Mouse (Mus musculus): ENCODE results near the gene Trmt1. TPM values are rescaled to one million over a fixed set of nuclear protein-coding genes. Genes with fewer than 3 reads are reported as not detected.

The Trmt1 gene
- polyA plus RNA-seq (2015; fragmentation: Nextera tagmentation; extraction: Ambion mirVana), result 63.3 and 66.7 TPM in 2 replicates

DNA sequence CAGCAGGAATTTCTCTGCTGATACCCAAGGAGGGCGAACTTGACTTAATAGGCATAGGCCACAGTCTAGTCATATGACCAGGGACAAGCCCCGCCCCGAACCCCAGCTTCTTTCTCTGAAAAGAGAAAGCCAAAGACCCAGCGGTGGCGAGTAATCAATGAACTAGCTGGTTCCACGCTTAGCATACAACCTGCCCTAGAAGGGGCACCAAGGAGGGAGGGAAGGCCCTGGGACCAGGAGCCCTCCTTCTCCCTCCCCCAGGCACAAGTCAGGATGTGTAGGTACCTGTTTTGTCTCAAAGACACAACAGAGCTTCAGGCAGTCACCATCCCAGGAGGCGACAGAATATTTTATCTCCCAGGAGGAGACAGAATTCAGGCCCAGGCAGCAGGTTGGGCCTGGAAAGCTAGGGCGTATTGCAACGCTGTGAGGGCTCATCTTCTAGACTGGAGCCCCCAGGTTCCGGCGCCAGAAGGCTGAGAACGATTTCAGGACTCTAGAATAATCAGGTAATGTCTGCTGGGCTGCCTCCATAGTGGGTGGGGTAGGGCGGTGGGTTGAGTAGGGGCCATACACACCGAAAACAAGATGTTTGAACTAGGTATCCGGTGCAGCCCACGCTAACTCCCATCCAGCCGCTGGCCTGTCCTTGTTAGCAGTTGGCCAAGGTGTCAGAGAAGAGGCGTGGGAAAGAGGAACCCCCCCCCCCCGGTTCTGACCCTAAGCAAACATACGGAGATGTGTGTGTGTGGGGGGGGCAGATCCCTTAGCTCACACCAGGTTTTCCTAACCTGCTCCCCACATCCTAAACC lies at the start of gene Trmt1:
TSS of gene Trmt1 (plus strand) at position 117 of the 812 bp plus-strand sequence.
- Histone ChIP-seq H3K9ac (peak within 1 kb of the TSS; percentile 97), H3K27me3 (replicated peaks) (no peaks in the 10 kb centered on the region), H3K27ac (peak within 1 kb of the TSS; percentile 88), H3K9me3 (no peaks in the 10 kb centered on the region), H3K4me1 (peaks cover 46% of the 10 kb centered on the region), H3K4me3 (peak within 1 kb of the TSS; percentile 86), H3K36me3 (replicated peaks) (no peaks in the 10 kb centered on the region), H3K4me2 (peak within 1 kb of the TSS; percentile 89)
- 7% methylated on average over 20 of the region's 20 CpGs for WGBS
- ATAC-seq (replicated peaks), result 0 out of 2 replicates have a peak, but pooled peaks have one; percentile 18

DNA sequence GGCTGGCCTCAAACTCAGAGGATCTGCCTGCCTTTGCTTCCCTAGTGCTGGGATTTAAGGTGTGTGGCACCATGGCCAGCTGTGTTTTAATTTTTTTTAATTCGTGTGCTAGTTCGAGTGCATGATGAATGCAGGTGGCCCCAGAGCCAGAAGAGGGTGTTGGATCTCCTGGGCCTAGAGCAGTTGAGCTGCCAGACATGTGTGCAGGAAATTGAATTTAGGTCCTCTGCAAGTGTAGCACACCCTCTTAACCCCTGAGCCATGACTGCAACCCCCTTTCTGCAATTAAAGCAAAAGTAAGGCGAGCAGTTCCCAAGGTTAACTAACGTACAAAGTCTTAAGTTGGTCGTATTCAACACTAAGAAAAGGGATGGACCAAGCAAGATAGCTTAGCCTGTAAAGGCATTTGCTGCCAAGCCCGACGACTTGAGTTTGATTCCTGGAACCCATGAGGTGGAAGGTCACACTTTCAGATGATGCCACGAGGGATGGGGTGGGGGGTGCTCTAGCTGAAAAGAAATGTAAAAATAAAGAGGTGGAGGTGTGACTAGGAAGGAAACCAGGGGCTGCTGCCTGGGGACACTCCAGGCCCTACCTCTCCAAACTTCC lies 48.1 kb upstream of the Trmt1 start:
- Histone ChIP-seq H3K27ac (peak overlapping the region; percentile 89), H3K27me3 (replicated peaks) (no peaks in the 10 kb centered on the region), H3K4me2 (peak overlapping the region; percentile 72), H3K36me3 (replicated peaks) (peaks cover 3% of the 10 kb centered on the region; the same call in 1 of the 2 replicates), H3K4me1 (peaks cover 27% of the 10 kb centered on the region), H3K4me3 (peak overlapping the region; percentile 48), H3K9me3 (no peaks in the 10 kb centered on the region), H3K9ac (peak overlapping the region; percentile 61)
- no peak for ATAC-seq (replicated peaks)
- 43% methylated on average over 8 of the region's 8 CpGs for WGBS

- Histone ChIP-seq H3K4me3 (peak overlapping the region; percentile 48), H3K36me3 (replicated peaks) (peaks cover 2% of the 10 kb centered on the region; the same call in 1 of the 2 replicates), H3K4me1 (peaks cover 27% of the 10 kb centered on the region), H3K4me2 (peak overlapping the region; percentile 72), H3K27ac (peak overlapping the region; percentile 89), H3K9me3 (no peaks in the 10 kb centered on the region), H3K27me3 (replicated peaks) (no peaks in the 10 kb centered on the region), H3K9ac (peak overlapping the region; percentile 61)
- under 1% methylated on average over 33 of the region's 52 CpGs for WGBS
- ATAC-seq (replicated peaks), result peak; percentile 27
These were observed 47.4 kb upstream of the Trmt1 start for GRCm38 (mm10) chr8:84638555-84639161.

DNA sequence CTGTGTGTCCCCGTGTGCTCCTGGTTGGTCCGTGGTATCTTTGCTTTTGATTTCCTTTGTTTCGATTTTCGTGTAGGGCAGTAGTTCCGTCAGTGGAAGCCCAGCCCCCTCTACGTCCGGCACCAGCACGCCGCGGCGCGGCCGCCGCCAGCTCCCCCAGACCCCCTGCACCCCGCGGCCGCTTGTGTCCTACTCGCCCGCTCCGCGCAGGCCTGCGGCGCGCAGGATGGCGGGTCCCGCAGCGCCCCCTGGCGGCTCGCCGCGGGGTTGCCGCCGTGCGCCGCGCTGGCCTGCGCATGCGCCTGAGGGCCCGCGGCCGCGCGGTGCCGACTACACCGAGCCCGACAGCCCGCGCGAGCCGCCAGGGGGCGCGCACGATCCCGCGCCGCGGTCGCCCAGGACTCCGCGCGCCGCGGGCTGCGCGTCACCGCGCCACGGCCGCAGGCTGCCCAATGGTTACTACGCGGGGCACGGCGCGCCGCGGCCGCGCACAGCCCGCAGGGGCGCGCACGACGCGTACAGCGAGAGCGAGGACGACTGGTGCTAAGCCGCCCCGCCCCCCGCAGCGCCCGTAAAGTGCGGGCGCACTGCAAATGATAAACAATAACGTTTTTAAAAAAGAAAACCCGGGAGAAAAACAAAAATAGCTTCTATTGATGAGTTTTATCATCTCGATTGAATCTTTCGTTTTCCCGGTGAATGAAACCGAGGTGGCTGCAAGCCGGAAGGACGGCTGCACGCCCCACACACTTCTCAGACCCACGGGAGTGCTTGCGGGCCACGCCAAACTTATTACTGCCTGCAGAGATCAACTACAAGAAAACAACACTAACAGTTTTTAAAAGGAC lies 46.7 kb upstream of the Trmt1 start:
- Histone ChIP-seq H3K4me3 (peak overlapping the region; percentile 48), H3K27me3 (replicated peaks) (no peaks in the 10 kb centered on the region), H3K27ac (peak overlapping the region; percentile 89), H3K9ac (peak overlapping the region; percentile 61), H3K4me1 (peaks cover 25% of the 10 kb centered on the region), H3K36me3 (replicated peaks) (no peaks in the 10 kb centered on the region), H3K9me3 (no peaks in the 10 kb centered on the region), H3K4me2 (peak overlapping the region; percentile 72)
- WGBS, result under 1% methylated on average over 103 of the region's 106 CpGs
- peak; percentile 92 for ATAC-seq (replicated peaks)

DNA sequence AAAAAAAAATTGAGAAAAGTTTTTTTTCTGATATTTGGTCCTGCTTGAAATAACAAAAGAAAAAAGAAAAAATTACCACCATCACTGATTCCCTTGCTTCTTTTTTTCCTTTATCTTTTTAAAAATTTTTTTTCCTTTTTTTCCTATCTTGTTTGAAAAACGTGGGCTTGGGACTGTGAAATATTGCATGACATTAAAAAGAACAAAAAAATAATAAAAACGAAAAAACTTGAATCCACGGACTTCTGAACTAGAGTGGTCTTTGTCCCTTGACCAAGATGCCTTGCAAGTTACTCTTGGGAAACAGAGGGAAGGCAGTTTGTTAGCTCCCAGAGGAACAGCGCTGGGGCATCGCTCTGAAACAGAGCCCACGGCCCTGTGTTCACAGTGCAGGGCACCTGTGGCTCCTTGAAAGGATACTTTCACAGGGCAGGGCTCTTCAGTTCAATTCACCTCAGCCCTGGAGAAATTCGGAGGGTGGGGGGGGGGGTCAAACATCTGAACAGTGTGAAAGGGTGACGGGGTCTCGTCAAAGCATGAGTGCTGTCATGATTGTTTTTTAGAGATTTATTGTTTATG lies 46.0 kb upstream of the Trmt1 start:
- Histone ChIP-seq H3K9me3 (no peaks in the 10 kb centered on the region), H3K27ac (peak overlapping the region; percentile 89; the same call in 1 of the 2 replicates), H3K4me2 (peak overlapping the region; percentile 72), H3K4me3 (peak overlapping the region; percentile 48), H3K36me3 (replicated peaks) (no peaks in the 10 kb centered on the region), H3K4me1 (peaks cover 19% of the 10 kb centered on the region), H3K9ac (peak overlapping the region; percentile 37; the same call in 1 of the 2 replicates), H3K27me3 (replicated peaks) (no peaks in the 10 kb centered on the region)
- ATAC-seq (replicated peaks), result no peak
- 24% methylated on average over 9 of the region's 9 CpGs for WGBS

DNA sequence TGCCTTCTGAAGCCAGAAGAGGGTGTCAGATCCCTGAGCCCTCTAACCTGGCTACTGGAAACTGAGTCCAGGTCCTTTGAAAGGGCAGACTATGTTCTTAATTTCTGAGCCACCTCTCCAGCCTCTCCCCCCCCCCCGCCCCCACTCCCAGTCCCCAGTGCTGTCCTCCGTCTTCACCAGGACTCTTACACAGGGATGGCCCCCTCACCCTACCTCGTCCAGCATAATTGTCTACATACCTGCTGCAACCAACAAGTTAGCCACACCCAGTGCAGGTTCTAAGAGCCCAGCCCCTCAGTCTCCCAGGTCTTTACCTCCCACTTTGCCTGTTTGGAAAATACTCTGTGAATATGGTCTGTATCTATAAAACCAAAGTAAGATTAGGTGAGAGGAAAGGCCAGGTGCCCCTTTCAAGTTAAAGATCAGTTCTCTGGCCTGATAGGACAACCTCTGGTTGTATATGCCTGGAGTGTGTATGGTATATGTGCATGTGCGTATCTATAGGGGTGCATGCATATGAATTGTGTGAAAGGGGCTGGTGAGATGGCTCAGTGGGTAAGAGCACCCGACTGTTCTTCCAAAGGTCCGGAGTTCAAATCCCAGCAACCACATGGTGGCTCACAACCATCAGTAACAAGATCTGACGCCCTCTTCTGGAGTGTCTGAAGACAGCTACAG lies 45.4 kb upstream of the Trmt1 start:
- H3K9ac ChIP-seq, result no peak overlapping the region
- H3K36me3 ChIP-seq (replicated peaks), result no peaks in the 10 kb centered on the region
- ATAC-seq (replicated peaks), result no peak
- peak overlapping the region; percentile 72; the same call in 1 of the 2 replicates for H3K4me2 ChIP-seq
- H3K27ac ChIP-seq, result no peak overlapping the region
- H3K27me3 ChIP-seq (replicated peaks), result no peaks in the 10 kb centered on the region
- no peak overlapping the region for H3K4me3 ChIP-seq
- WGBS, result 72% methylated on average over 7 of the region's 7 CpGs
- H3K4me1 ChIP-seq, result peaks cover 12% of the 10 kb centered on the region
- no peaks in the 10 kb centered on the region for H3K9me3 ChIP-seq

DNA sequence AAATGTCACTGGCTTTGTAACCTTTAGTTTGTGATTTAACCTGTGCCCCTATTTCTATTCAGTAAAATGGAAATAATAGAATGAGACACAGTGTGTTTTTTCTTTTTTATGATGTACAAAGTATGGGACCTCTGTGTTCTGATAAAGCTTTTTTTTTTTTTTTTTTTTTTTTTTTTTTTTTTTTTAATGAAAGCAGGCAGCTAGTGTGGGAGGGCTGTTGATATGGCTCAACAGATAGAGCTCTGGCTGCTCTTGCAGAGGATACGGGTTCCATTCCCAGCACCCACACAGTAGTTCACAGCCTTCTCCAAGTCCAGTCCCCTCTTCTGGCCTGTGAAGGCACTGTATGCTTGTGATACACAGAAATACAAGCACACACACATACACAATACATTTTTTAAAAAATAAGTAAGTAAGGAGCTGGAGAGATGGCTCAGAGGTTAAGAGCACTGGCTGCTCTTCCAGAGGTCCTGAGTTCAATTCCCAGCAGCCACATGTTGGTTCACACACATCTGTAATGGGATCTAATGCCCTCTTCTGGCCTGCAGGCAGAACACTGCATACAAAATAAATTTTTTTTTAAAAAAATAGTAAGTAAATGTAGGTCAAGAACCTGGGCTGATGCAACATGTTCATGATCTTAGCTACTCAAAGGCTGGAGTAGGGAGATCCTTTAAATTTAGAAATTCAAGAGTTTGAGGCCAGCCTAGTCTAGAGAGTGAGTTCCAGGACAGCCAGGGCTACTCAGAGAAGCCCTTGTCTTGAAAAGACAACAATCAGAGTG lies 44.3 kb upstream of the Trmt1 start:
- H3K4me2 ChIP-seq, result no peak overlapping the region
- H3K9me3 ChIP-seq, result no peaks in the 10 kb centered on the region
- no peak for ATAC-seq (replicated peaks)
- H3K36me3 ChIP-seq (replicated peaks), result no peaks in the 10 kb centered on the region
- H3K27ac ChIP-seq, result no peak overlapping the region
- H3K4me3 ChIP-seq, result no peak overlapping the region
- H3K27me3 ChIP-seq (replicated peaks), result no peaks in the 10 kb centered on the region
- H3K9ac ChIP-seq, result no peak overlapping the region
- 84% methylated on average over 1 of the region's 1 CpGs for WGBS
- H3K4me1 ChIP-seq, result peaks cover 12% of the 10 kb centered on the region

DNA sequence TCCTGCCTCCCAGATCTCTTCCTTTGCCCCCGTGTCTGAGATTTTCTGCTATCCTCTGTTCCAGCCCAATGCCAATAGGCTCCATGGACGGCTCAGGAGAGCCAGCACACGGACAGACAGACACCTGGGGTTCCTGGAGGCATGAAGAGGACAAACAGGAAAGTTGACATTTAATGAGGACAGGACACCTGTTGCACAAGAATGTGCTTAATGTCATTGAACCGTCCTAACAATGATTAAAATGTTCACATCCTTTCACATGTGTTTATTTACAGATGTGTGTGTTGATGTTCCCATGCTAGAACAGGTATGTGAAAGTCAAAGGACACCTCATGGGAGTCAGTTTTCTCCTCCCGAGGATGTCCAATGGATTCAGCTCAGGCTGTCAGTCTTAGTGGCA lies 43.1 kb upstream of the Trmt1 start:
- no peak overlapping the region for H3K4me2 ChIP-seq
- 67% methylated on average over 5 of the region's 5 CpGs for WGBS
- no peaks in the 10 kb centered on the region for H3K9me3 ChIP-seq
- no peaks in the 10 kb centered on the region for H3K36me3 ChIP-seq (replicated peaks)
- H3K27me3 ChIP-seq (replicated peaks), result no peaks in the 10 kb centered on the region
- no peak overlapping the region for H3K9ac ChIP-seq
- H3K27ac ChIP-seq, result no peak overlapping the region
- ATAC-seq (replicated peaks), result no peak
- H3K4me1 ChIP-seq, result peaks cover 19% of the 10 kb centered on the region
- H3K4me3 ChIP-seq, result no peak overlapping the region

DNA sequence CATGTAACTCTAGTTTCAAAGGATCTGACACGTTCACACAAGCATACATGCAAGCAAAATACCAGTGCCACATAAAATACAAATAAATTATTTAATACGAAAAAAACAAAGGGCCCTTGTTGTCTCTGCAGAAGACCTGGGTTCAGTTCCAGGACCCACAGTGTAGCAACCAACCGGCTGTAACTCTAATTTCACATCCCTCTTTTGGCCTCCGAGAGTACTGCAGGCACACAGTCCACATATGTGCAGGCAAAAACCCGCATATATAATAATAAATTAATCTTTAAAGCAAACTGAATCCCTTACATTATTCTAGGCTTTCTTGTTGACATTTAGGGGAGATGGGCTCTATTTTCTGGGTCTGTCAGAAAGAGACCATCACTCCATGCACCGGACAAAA lies 39.3 kb upstream of the Trmt1 start:
- H3K36me3 ChIP-seq (replicated peaks), result no peaks in the 10 kb centered on the region
- 55% methylated on average over 6 of the region's 6 CpGs for WGBS
- no peaks in the 10 kb centered on the region for H3K27me3 ChIP-seq (replicated peaks)
- H3K4me1 ChIP-seq, result peaks cover 11% of the 10 kb centered on the region
- no peak overlapping the region for H3K4me3 ChIP-seq
- H3K4me2 ChIP-seq, result no peak overlapping the region
- no peak; the same call in 1 of the 2 replicates for ATAC-seq (replicated peaks)
- H3K9ac ChIP-seq, result no peak overlapping the region
- no peak overlapping the region for H3K27ac ChIP-seq
- no peaks in the 10 kb centered on the region for H3K9me3 ChIP-seq

DNA sequence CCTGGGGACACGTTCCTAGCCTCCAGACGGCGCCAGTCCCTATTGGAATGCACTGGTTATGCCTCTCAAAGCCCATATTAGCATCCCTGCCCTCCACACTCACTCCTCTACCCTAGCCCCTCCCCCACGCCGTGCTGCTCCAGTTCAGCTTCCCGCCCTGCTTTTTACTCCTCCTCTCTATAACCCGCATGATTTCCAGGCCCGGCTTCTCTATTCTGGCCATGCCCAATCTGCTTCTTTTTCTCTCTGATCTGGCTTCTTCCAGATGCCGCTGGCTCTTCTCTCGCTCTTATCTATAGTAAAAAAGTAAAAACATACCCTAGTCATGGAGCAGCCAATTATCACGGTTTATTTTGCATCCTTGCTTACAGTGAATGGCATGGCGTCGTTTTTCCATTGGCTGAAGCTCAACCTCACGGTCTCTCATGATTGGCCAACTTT lies 38.6 kb upstream of the Trmt1 start:
- Histone ChIP-seq H3K4me2 (peak overlapping the region; percentile 47), H3K27me3 (replicated peaks) (no peaks in the 10 kb centered on the region), H3K9me3 (no peaks in the 10 kb centered on the region), H3K27ac (0 out of 2 replicates have a peak overlapping the region, but pooled peaks have one; percentile 14), H3K36me3 (replicated peaks) (no peaks in the 10 kb centered on the region), H3K4me1 (peaks cover 11% of the 10 kb centered on the region), H3K9ac (no peak overlapping the region; the same call in 1 of the 2 replicates), H3K4me3 (peak overlapping the region; percentile 20)
- ATAC-seq (replicated peaks), result peak; percentile 73
- 2% methylated on average over 14 of the region's 14 CpGs for WGBS
